Mouse (Mus musculus) megakaryocyte, embryonic 14.5 days (primary cell): Measurements from ENCODE around the gene Ceacam3. TPM values are rescaled to one million over a fixed set of nuclear protein-coding genes. Genes with fewer than 3 reads are reported as not detected.
"Not testable (repeated sequence)": the region's sequence is repeated elsewhere in the genome, so short reads cannot be mapped to it uniquely, and the experiment has no call there.

ENCODE experiments used
- H3K27me3 ChIP-seq: replicated peaks from 2 replicates; pipeline ENCODE3; 2012; ENCODE audit warnings: inconsistent platforms
- H3K36me3 ChIP-seq: replicated peaks from 2 replicates; pipeline ENCODE3; 2012; ENCODE audit warnings: low read length, inconsistent platforms, mixed read lengths
- H3K4me1 ChIP-seq: 2 replicates; pipeline ENCODE4 v1.6.1; 2012; ENCODE audit warnings: inconsistent platforms
- H3K4me3 ChIP-seq: replicated peaks from 2 replicates; pipeline ENCODE3; 2012; ENCODE audit warnings: moderate library complexity, mild to moderate bottlenecking, inconsistent platforms
- H3K9me3 ChIP-seq: 2 replicates; pipeline ENCODE4 v1.6.1; 2012; ENCODE audit warnings: inconsistent platforms
- FLI1 ChIP-seq: IDR thresholded peaks from 2 replicates; pipeline ENCODE4 v1.6.1; 2012; ENCODE audit warnings: low read length, inconsistent platforms, mixed read lengths
- GATA1 ChIP-seq: IDR thresholded peaks from 3 replicates; pipeline ENCODE4 v1.6.1; 2012; ENCODE audit warnings: mixed read lengths, low read length, inconsistent platforms, borderline replicate concordance
- polyA plus RNA-seq: library from polyadenylated mRNA; stranded (reverse); fragments of >175 nt; gene quantifications from 2 replicates; pipeline ENCODE4 v1.2.3, GENCODE M21; 2012; ENCODE audit warnings: low replicate concordance; ENCODE audit not compliant: insufficient read depth

The Ceacam3 gene
- polyA plus RNA-seq: not detected in 2 replicates

DNA sequence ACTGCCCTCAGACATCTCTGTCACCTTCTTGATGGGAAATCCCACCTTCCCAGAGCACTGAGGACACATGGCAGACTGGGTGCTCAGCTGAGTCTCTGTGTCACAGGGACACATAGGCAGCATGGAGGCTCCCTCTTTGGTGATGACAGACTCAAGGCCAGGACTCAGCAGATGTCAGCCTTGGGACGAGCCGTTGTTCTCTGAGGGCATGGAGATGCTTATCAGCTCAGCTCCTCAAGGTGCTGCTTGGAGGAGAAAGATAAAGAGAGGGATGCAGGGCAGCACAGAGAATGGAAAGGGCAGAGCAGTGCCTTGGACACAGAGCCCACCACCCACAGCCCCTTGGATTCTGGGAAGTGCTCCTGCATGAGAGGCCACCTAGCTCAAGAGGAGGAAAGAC, at the start of gene Ceacam3:
Gene Ceacam3, plus strand, starts transcription at position 352 of the 400 bp plus-strand sequence.
- no peak for TF ChIP-seq GATA1
- TF ChIP-seq FLI1: no peak
- Histone ChIP-seq H3K4me1 (no peaks in the 10 kb centered on the region), H3K27me3 (no peaks in the 10 kb centered on the region)

DNA sequence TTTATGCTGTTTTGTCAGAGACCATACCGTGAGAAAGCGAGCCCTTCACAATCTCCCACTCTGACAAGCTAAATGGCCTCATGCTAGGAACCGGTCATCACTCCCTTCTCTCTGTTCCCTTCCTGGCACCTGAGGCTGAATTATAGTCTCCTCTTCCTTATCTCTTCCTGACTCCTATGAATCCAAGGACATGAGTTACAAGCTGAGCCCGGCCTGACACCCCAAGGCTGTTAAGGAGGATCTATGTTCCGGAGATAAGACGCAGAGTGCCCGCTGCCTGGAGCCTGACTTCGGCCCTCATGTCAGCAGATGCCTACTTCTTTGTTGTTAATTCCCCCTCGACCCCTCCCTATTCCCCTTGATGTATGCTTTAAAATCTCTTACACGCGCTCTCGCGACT, 48.5 kb upstream of the Ceacam3 start:
- H3K9me3 ChIP-seq, H3K27me3 ChIP-seq, H3K36me3 ChIP-seq, H3K4me3 ChIP-seq, H3K4me1 ChIP-seq: not testable (repeated sequence)

More for the DNA sequence above, at the start of gene Ceacam3:
- Histone ChIP-seq H3K4me3 (no peak within 1 kb of the TSS), H3K9me3 (peaks cover 5% of the 10 kb centered on the region), H3K36me3 (no peaks in the 10 kb centered on the region)

DNA sequence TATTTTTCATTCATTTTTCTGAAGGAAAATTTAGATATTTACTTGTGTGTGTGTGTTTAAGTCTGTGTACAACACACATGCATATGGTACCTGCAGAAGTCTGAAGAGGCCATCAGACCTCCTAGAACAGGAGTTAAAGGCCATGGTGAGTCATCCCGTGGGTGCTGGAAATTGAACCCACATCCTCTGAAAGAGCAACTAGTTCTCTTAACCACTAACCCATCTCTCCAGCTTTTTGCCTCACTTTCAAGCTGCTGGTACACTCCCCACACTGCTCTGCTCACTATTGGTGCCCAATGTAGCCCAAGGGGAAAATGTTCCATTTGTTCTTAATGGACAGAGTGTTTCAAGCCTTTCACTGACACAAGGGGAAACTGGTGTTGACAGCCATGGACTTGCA, 14.8 kb upstream of the Ceacam3 start:
- no peaks in the 10 kb centered on the region for H3K9me3 ChIP-seq
- TF ChIP-seq FLI1: no peak
- no peak for TF ChIP-seq GATA1
- no peaks in the 10 kb centered on the region for H3K4me1 ChIP-seq
- no peak overlapping the region for H3K4me3 ChIP-seq
- no peaks in the 10 kb centered on the region for H3K27me3 ChIP-seq
- no peaks in the 10 kb centered on the region for H3K36me3 ChIP-seq

DNA sequence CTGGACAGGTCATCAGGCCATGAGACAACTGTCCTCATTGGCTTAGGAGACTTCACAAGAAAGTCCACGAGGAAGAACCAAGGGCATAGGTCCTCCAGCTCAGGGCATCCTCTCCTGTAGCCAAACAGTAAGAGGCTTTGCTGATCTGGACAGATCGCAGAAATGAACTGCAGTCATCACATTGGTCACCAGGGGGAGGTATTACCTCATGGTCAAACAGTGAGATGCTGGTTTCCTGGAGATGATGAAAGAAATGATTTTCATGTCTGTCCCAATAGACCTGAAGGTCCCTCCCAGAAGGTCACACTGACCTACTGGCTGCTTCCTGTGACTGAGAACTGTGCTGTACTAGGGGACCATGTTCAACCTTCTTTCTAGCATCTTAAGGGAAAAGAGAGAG, 5.6 kb downstream of the Ceacam3 start:
- TF ChIP-seq FLI1 (no peak), GATA1 (no peak)
- Histone ChIP-seq H3K36me3 (no peaks in the 10 kb centered on the region), H3K4me1 (no peaks in the 10 kb centered on the region), H3K9me3 (no peaks in the 10 kb centered on the region), H3K27me3 (no peaks in the 10 kb centered on the region), H3K4me3 (no peak overlapping the region)

DNA sequence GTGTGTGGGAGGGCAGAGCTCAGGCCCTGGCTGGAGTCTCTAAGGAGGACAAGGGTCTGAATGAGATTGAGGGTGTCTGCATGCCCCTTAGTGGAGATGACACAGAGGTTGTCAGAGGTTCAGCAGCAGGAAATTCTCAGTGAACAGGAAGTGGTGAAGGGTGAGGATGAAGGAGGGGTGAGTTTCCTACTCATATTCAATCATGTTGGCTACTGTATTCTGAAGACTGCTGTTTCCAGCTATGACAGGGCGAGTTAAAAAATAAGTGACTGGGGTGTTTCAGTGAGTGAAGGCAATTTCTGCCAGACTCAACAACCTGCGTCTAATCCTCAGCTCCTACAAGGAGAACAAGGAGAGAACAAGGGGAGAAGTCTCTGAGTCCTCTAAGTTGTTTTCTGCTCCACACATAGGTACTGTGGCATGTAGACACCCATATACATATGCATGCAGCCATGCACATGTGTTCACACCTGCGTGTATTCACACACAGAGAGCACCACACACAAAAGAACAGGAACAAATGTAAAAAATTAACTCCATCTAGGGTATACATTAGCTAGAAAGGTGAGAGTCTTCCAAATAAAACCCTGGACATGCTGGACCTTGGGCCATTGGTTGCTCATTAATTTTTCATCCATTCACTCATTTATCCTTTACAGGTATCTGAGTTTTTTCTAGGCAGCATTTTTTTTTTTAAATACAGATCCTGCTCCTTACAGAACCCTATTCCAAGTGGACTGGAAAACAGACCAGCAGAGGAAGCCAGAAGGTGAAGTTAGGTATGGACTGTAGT, 7.0 kb downstream of the Ceacam3 start:
- Histone ChIP-seq H3K27me3 (no peaks in the 10 kb centered on the region), H3K4me1 (no peaks in the 10 kb centered on the region), H3K4me3 (no peak overlapping the region), H3K9me3 (no peaks in the 10 kb centered on the region), H3K36me3 (no peaks in the 10 kb centered on the region)
- no peak for TF ChIP-seq GATA1

DNA sequence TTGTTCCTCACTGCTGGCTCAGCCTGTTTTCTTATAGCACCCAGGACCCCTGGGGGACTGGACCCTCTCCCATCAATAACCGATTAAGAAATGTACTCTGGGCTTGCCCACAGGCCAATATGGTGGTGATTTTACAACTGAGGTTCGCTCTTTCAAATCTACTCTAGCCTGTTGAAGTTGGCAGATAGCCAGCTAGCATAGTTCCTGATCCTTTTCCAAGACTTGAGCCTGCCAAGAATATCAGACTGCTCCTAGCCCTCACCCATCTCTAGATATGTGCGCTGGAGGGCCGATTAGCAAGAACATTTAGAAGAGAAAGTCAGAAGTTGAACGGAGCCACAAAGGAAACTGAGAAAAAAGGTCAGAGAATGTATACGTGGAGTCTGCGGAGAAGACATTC, 8.9 kb downstream of the Ceacam3 start:
- TF ChIP-seq FLI1 (no peak), GATA1 (no peak)
- no peaks in the 10 kb centered on the region for H3K9me3 ChIP-seq

DNA sequence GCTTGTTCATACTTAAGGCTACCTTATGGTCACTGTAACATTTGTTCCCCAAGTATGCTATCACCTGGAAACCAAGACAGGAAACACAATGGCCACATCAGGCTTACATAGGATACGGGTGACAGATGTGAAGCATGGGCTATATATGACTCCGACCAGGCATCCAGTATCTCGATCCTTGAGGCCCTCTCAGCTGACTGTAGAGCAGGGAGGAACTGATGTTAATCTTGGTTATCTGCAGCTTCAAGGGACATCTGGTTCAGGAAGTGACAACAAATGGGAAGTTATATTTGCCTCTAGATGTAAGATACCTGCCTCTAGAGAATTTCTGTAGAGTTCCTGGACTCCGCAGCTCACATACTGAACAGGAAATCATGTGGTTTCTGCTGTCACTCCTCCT, 21.7 kb downstream of the Ceacam3 start:
- no peaks in the 10 kb centered on the region for H3K4me1 ChIP-seq
- H3K4me3 ChIP-seq: no peak overlapping the region
- TF ChIP-seq GATA1 (no peak), FLI1 (no peak)
- no peaks in the 10 kb centered on the region for H3K27me3 ChIP-seq
- H3K36me3 ChIP-seq: no peaks in the 10 kb centered on the region
- no peaks in the 10 kb centered on the region for H3K9me3 ChIP-seq

More for the DNA sequence above, 8.9 kb downstream of the Ceacam3 start:
- Histone ChIP-seq H3K4me1 (no peaks in the 10 kb centered on the region), H3K27me3 (no peaks in the 10 kb centered on the region), H3K36me3 (no peaks in the 10 kb centered on the region), H3K4me3 (no peak overlapping the region)

DNA sequence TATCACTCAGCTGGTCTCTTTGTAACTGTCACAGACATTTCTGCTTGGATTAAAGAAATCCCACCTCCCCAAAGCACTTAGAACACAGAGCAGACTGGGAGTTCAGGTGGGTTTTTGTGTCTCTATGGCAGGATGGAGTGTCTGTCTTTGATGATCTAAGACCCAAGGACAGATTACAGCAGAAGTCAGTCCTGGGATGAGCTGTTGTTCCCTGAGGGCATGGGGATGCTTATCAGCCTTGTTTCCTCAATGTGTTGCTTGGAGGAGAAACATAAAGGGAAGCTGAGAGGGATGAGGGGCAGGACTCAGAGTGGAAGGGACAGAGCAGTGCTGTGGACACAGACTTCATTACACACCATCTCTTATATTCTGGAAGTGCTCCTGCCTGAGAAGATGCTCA, 53.1 kb downstream of the Ceacam3 start, which contains the start of gene Psg29:
Gene Psg29, plus strand, starts transcription at position 301 of the 400 bp plus-strand sequence.
- Histone ChIP-seq H3K4me3 (no peak within 1 kb of the TSS), H3K4me1 (no peaks in the 10 kb centered on the region), H3K9me3 (peaks cover 5% of the 10 kb centered on the region; the same call in 1 of the 2 replicates), H3K27me3 (no peaks in the 10 kb centered on the region), H3K36me3 (no peaks in the 10 kb centered on the region)
- no peak for TF ChIP-seq GATA1
- no peak for TF ChIP-seq FLI1

DNA sequence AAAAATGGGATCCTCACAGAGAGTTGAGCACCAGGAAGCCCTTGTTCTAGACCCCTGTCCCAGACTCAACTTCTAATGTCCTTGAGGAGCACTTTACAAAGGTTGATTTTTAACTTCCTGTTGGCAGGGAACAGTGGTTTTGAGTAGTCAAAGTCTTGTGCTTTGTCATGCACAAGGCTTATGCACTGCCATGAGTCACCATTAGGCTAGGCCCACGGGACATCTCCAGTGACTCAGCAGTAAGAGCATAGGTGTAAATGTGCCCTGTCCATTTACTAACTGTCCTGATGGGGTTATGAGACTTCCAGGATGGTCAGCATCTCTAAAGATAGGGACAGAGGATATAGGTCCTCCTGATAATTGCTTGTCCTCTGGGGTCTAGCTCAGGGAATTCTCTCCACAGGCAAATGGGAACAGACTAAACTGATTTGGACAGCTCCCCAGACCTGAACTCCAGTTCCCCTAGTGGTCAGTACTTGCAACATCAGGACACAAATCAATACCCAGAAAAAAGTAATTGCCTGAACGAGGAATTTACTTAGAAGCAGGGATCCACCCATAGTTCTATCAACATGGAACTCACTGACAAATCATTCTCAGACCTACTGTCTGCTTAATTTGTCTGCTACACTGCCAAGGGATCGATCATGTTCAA, 55.6 kb downstream of the Ceacam3 start:
- TF ChIP-seq GATA1: no peak
- TF ChIP-seq FLI1: no peak
- no peaks in the 10 kb centered on the region for H3K36me3 ChIP-seq
- no peaks in the 10 kb centered on the region for H3K27me3 ChIP-seq
- H3K4me1 ChIP-seq: no peaks in the 10 kb centered on the region
- H3K4me3 ChIP-seq: no peak overlapping the region
- peaks cover 5% of the 10 kb centered on the region; the same call in 1 of the 2 replicates for H3K9me3 ChIP-seq

Other genes with a start within 250 kb of the Ceacam3 start
- 56.9 and 66.7 TPM in 2 replicates for gene Ptgir, start 243.8 kb upstream of the Ceacam3 start, polyA plus RNA-seq
- 823 and 866 TPM in 2 replicates for gene Calm3, start 226.2 kb upstream of the Ceacam3 start, polyA plus RNA-seq
- not detected in 2 replicates for gene Pnmal2, start 205.6 kb upstream of the Ceacam3 start, polyA plus RNA-seq
- gene Pnmal1, start 190.6 kb upstream of the Ceacam3 start, polyA plus RNA-seq: not detected in 2 replicates
- 0.06 and 1.4 TPM in 2 replicates for gene Gm42372, start 167.2 kb upstream of the Ceacam3 start, polyA plus RNA-seq
- gene Ccdc8, start 157.6 kb upstream of the Ceacam3 start, polyA plus RNA-seq: 2.9 and 5.3 TPM in 2 replicates
- gene Ppp5c, start 122.4 kb upstream of the Ceacam3 start, polyA plus RNA-seq: 55.6 and 70.0 TPM in 2 replicates
- 3.3 and 5.6 TPM in 2 replicates for gene Hif3a, start 87.9 kb upstream of the Ceacam3 start, polyA plus RNA-seq
- gene Psg16, start 76.2 kb upstream of the Ceacam3 start, polyA plus RNA-seq: not detected in 2 replicates
- not detected in 2 replicates for gene Psg29, start 53.2 kb downstream of the Ceacam3 start, polyA plus RNA-seq